Mouse (Mus musculus) liver, embryonic 14.5 days (tissue): ENCODE measurements around the gene Chil1. TPM values are rescaled to one million over a fixed set of nuclear protein-coding genes. Genes with fewer than 3 reads are reported as not detected.
A peak's percentile ranks its signal among the peaks of the same experiment; 100 is the strongest.

Source experiments
- ATAC-seq: fragments of 200-750 bp; cut with Nextera tagmentation; 2 replicates; pipeline ENCODE4 v1.8.0; 2017; ENCODE audit warnings: moderate number of reproducible peaks, mild to moderate bottlenecking, moderate library complexity; ENCODE audit not compliant: insufficient read depth
- DNase-seq, 3 experiments: peaks; one replicate each; pipeline ENCODE4 v3.0.0-alpha.2; 2012 to 2013; ENCODE audit warnings: low read depth in 3 of 3, low spot score in 3 of 3
- H3K27ac ChIP-seq: fragments of 300-500 bp; sonication (generic); 2 replicates; pipeline ENCODE4 v1.5.1; 2014; ENCODE audit warnings: moderate library complexity, mild to moderate bottlenecking, control low read depth, inconsistent platforms
- H3K27me3 ChIP-seq: fragments of 300-500 bp; sonication (generic); 2 replicates; pipeline ENCODE4 v1.6.1; 2014; ENCODE audit warnings: mild to moderate bottlenecking, low read length, moderate library complexity; ENCODE audit not compliant: control insufficient read depth, insufficient read depth
- H3K36me3 ChIP-seq: fragments of 300-500 bp; sonication (generic); replicated peaks from 2 replicates; pipeline ENCODE4 v1.6.1; 2014; ENCODE audit warnings: low read depth; ENCODE audit not compliant: control insufficient read depth, insufficient read depth
- H3K4me1 ChIP-seq, 2 experiments: fragments of 200-500 bp in 1 of 2; fragments of 300-500 bp in 1 of 2; sonication (generic) in 1 of 2; replicated peaks; 2 replicates each; pipeline ENCODE4 v1.6.1; 2012 to 2014; ENCODE audit warnings: antibody characterized with exemption in 1 of 2, inconsistent platforms in 1 of 2, low read length in 1 of 2; ENCODE audit not compliant: control insufficient read depth in 2 of 2, insufficient read depth in 2 of 2
- H3K4me2 ChIP-seq: fragments of 300-500 bp; sonication (generic); 2 replicates; pipeline ENCODE4 v1.6.1; 2014; ENCODE audit warnings: low read depth, mild to moderate bottlenecking, control low read depth, moderate library complexity
- H3K4me3 ChIP-seq, 2 experiments: fragments of 200-500 bp in 1 of 2; fragments of 300-500 bp in 1 of 2; sonication (generic) in 1 of 2; 2 replicates each; pipeline ENCODE4 v1.5.1; 2012 to 2014; ENCODE audit warnings: low read depth in 2 of 2, low read length in 2 of 2, mild to moderate bottlenecking in 2 of 2, control low read depth in 1 of 2, inconsistent platforms in 1 of 2, moderate library complexity in 1 of 2; ENCODE audit not compliant: insufficient read depth in 1 of 2
- H3K9ac ChIP-seq: fragments of 300-500 bp; sonication (generic); replicated peaks from 2 replicates; pipeline ENCODE4 v1.6.1; 2014; ENCODE audit warnings: mild to moderate bottlenecking, control low read depth, moderate library complexity
- H3K9me3 ChIP-seq: fragments of 300-500 bp; sonication (generic); 2 replicates; pipeline ENCODE4 v1.6.1; 2016; ENCODE audit warnings: low read length, mixed read lengths; ENCODE audit not compliant: control insufficient read depth
- CTCF ChIP-seq: IDR thresholded peaks from 2 replicates; pipeline ENCODE4 v1.5.1; 2016; ENCODE audit warnings: antibody characterized with exemption, low read depth, control low read depth
- EP300 ChIP-seq: IDR thresholded peaks from 2 replicates; pipeline ENCODE4 v1.6.1; 2016; ENCODE audit warnings: antibody characterized with exemption, low read depth
- WGBS: fragments of 180-500 bp; shearing (Covaris S2); extraction: QIAGEN DNeasy Blood & Tissue Kit; methylation state at CpG from one replicate; pipeline ENCODE4 v1.1.7; 2014; ENCODE audit not compliant: insufficient replicate concordance; 5-methylcytosine and 5-hydroxymethylcytosine counted together
- polyA plus RNA-seq, 2 experiments: library from polyadenylated mRNA; depleted of rRNA in 1 of 2; stranded (reverse) in 1 of 2; unstranded in 1 of 2; fragments of >200 nt; fragmentation: Nextera tagmentation in 1 of 2; extraction: Ambion mirVana in 1 of 2; gene quantifications; 2 replicates each; pipeline versions ENCODE4 v1.2.1 to v1.2.3; 2012 to 2014

Chil1 gene
- polyA plus RNA-seq, 2 experiments = 1.3 to 3.7 TPM

GRCm38 (mm10) chr1:134163476-134163875, 18.5 kb upstream of the Chil1 start:
- ATAC-seq (peak; percentile 55; the same call in 1 of the 2 replicates), DNase-seq (peak in 2 of 3 experiments; percentile 12 to 14)
- Histone ChIP-seq H3K27me3 (no peaks in the 10 kb centered on the region), H3K27ac (no peak overlapping the region), H3K36me3 (no peaks in the 10 kb centered on the region), H3K4me1 (peaks cover 0 to 8% of the 10 kb centered on the region in 2 experiments; a peak in 2 of 4 replicates), H3K4me2 (no peak overlapping the region), H3K9me3 (no peaks in the 10 kb centered on the region), H3K9ac (no peak overlapping the region), H3K4me3 (no peak overlapping the region)
- 68% methylated on average over 7 of the region's 7 CpGs for WGBS
- TF ChIP-seq EP300 (no peak), CTCF (no peak)

- Histone ChIP-seq H3K27me3 (no peaks in the 10 kb centered on the region), H3K4me3 (no peak overlapping the region), H3K27ac (no peak overlapping the region), H3K9me3 (no peaks in the 10 kb centered on the region), H3K9ac (no peak overlapping the region), H3K4me2 (no peak overlapping the region), H3K4me1 (peaks cover 0 to 13% of the 10 kb centered on the region in 2 experiments; a peak in 2 of 4 replicates), H3K36me3 (no peaks in the 10 kb centered on the region)
- DNase-seq = no peak
- WGBS = 41% methylated on average over 4 of the region's 4 CpGs
- no peak for ATAC-seq
- no peak for TF ChIP-seq EP300
- TF ChIP-seq CTCF = no peak
Observed at GRCm38 (mm10) chr1:134164454-134164853, 17.5 kb upstream of the Chil1 start.

- ATAC-seq = peak; percentile 50; the same call in 1 of the 2 replicates
- Histone ChIP-seq H3K27ac (no peak overlapping the region), H3K36me3 (no peaks in the 10 kb centered on the region), H3K4me2 (no peak overlapping the region), H3K9me3 (no peaks in the 10 kb centered on the region), H3K9ac (no peak overlapping the region), H3K27me3 (no peaks in the 10 kb centered on the region), H3K4me1 (peaks cover 0 to 13% of the 10 kb centered on the region in 2 experiments; a peak in 2 of 4 replicates), H3K4me3 (no peak overlapping the region)
- no peak for DNase-seq
- no peak for TF ChIP-seq CTCF
- no peak for TF ChIP-seq EP300
- WGBS = 54% methylated on average over 3 of the region's 3 CpGs
Observed at GRCm38 (mm10) chr1:134166547-134166946, 15.4 kb upstream of the Chil1 start.

GRCm38 (mm10) chr1:134167416-134168305, 14.3 kb upstream of the Chil1 start:
- Histone ChIP-seq H3K9ac (no peak overlapping the region), H3K27me3 (no peaks in the 10 kb centered on the region), H3K4me2 (no peak overlapping the region), H3K4me3 (no peak overlapping the region), H3K36me3 (no peaks in the 10 kb centered on the region), H3K9me3 (no peaks in the 10 kb centered on the region), H3K27ac (no peak overlapping the region), H3K4me1 (peaks cover 0 to 13% of the 10 kb centered on the region in 2 experiments; a peak in 2 of 4 replicates)
- DNase-seq (no peak), ATAC-seq (no peak)
- WGBS = 41% methylated on average over 14 of the region's 14 CpGs
- TF ChIP-seq EP300 (no peak), CTCF (no peak)

GRCm38 (mm10) chr1:134168567-134168966, 13.4 kb upstream of the Chil1 start:
- ATAC-seq (no peak), DNase-seq (no peak)
- H3K27me3 ChIP-seq = no peaks in the 10 kb centered on the region
- no peaks in the 10 kb centered on the region for H3K9me3 ChIP-seq
- H3K4me2 ChIP-seq = no peak overlapping the region
- H3K4me1 ChIP-seq = peaks cover 0 to 13% of the 10 kb centered on the region in 2 experiments; a peak in 2 of 4 replicates
- no peak overlapping the region for H3K27ac ChIP-seq
- TF ChIP-seq EP300 (no peak), CTCF (no peak)
- no peak overlapping the region for H3K4me3 ChIP-seq
- WGBS = 42% methylated on average over 3 of the region's 3 CpGs
- H3K9ac ChIP-seq = no peak overlapping the region
- no peaks in the 10 kb centered on the region for H3K36me3 ChIP-seq
